Mouse (Mus musculus) forebrain, postnatal 0 days (tissue): Measurements from ENCODE around the gene Alk. TPM values are rescaled to one million over a fixed set of nuclear protein-coding genes. Genes with fewer than 3 reads are reported as not detected.

Experiments
- ATAC-seq: fragments of 200-750 bp; cut with Nextera tagmentation; 2 replicates; pipeline ENCODE4 v1.8.0; 2017; ENCODE audit warnings: mild to moderate bottlenecking, moderate library complexity
- DNase-seq: peaks from one replicate; pipeline ENCODE4 v3.0.0-alpha.2; 2015
- H3K27ac ChIP-seq: fragments of 300-500 bp; sonication (generic); 2 replicates; pipeline ENCODE4 v1.5.1; 2014; ENCODE audit warnings: low read depth, mild to moderate bottlenecking, antibody characterized with exemption, low read length, moderate library complexity, mixed read lengths
- H3K27me3 ChIP-seq: fragments of 300-500 bp; sonication (generic); 2 replicates; pipeline ENCODE4 v1.6.1; 2014; ENCODE audit warnings: mild to moderate bottlenecking, low read length, mixed read lengths; ENCODE audit not compliant: insufficient read depth
- H3K36me3 ChIP-seq: fragments of 300-500 bp; sonication (generic); 2 replicates; pipeline ENCODE4 v1.6.1; 2014; ENCODE audit warnings: mild to moderate bottlenecking, moderate library complexity; ENCODE audit not compliant: insufficient read depth
- H3K4me1 ChIP-seq: fragments of 300-500 bp; sonication (generic); 2 replicates; pipeline ENCODE4 v1.6.1; 2014; ENCODE audit warnings: antibody characterized with exemption; ENCODE audit not compliant: insufficient read depth
- H3K4me2 ChIP-seq: fragments of 300-500 bp; sonication (generic); 2 replicates; pipeline ENCODE4 v1.6.1; 2014; ENCODE audit warnings: low read depth, mild to moderate bottlenecking, moderate library complexity
- H3K4me3 ChIP-seq: fragments of 300-500 bp; sonication (generic); 2 replicates; pipeline ENCODE4 v1.5.1; 2014; ENCODE audit warnings: low read depth, low read length, mixed read lengths
- H3K9ac ChIP-seq: fragments of 300-500 bp; sonication (generic); 2 replicates; pipeline ENCODE4 v1.6.1; 2014; ENCODE audit warnings: mild to moderate bottlenecking
- H3K9me3 ChIP-seq: fragments of 300-500 bp; sonication (generic); 2 replicates; pipeline ENCODE4 v1.6.1; 2016; ENCODE audit warnings: low read length
- CTCF ChIP-seq: sonication (generic); IDR thresholded peaks from 2 replicates; pipeline ENCODE4 v1.5.1; 2016; ENCODE audit warnings: antibody characterized with exemption, control low read depth, low read depth
- WGBS: fragments of 180-500 bp; shearing (Covaris S2); extraction: QIAGEN DNeasy Blood & Tissue Kit; methylation state at CpG from one replicate; pipeline ENCODE4 v1.1.7; 2014; 5-methylcytosine and 5-hydroxymethylcytosine counted together
- polyA plus RNA-seq: library from polyadenylated mRNA; unstranded; fragments of >200 nt; fragmentation: Nextera tagmentation; extraction: Ambion mirVana; gene quantifications from 2 replicates; pipeline ENCODE4 v1.2.1, GENCODE M21; 2015
- total RNA-seq: library from RNA; depleted of rRNA; stranded (reverse); fragments of >200 nt; gene quantifications from 2 replicates; pipeline ENCODE4 v1.2.3, GENCODE M21; 2014

Alk gene
- total and polyA plus RNA-seq, 2 experiments from 2014 or later, result 1.6 to 8.8 TPM

DNA sequence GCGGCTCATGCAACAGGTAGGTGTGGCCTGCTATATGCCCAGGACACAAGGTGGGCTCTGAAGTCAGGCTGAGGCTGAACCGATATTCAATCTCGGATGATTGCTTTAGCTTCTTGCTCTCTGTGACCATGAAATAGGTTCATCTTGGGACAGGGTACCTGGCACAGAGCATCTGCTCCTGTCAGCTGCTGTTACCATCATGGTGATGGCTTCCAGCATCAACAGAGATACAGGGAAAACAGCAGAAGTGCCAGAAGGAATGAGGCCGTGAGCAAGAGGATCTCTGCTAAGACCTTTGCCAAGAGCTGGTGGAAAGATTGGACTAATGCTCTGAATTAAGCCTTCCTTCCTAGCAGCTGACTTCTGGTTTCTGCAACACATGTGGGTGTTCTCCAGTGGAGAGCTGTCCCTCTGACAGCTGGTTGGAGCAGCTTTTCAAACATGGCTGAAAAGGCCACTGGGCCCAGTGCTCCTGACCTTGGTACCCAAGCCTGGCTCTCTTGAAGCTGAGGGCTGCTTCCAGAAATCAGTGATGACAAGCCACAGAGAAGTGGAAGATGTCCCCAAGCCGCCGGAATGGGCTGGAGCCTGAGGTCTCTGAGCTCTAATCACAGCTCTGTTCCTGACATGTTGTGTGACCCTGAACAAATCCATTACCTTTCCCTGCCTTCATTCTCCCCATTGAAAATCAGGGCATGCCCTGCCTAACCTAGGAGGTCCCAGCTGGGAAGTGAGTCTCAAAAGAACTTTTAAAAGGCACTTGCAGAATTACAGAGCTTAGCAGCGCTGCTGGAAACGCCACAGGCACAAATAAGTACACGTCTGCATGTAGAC is 615.5 kb downstream of the Alk start:
- Histone ChIP-seq H3K27ac (no peak overlapping the region), H3K27me3 (no peaks in the 10 kb centered on the region), H3K36me3 (no peaks in the 10 kb centered on the region), H3K4me2 (no peak overlapping the region), H3K9ac (no peak overlapping the region), H3K9me3 (no peaks in the 10 kb centered on the region), H3K4me3 (no peak overlapping the region), H3K4me1 (no peaks in the 10 kb centered on the region)
- DNase-seq (no peak), ATAC-seq (no peak)
- TF ChIP-seq CTCF, result no peak
- WGBS, result 64% methylated on average over 9 of the region's 9 CpGs

DNA sequence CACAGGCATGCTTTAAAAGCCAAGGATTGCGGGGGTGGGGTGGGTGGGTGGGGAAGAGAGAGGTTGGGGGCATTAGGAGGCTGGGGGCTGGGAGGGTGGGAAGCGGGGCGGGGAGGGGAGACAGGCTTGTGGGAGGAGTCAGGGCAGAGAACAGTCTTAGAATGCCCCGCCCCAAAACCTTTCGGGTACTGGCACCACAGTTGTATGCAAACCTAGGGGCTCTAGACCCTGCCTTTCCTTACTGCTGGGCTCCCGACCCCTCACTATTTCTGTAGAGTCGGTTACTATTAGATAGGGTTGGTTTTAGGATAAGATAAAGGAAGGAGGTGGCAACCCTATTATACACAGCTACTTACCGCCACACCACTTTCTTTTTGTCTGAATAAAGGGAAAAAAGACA is 617.4 kb downstream of the Alk start:
- H3K4me1 ChIP-seq, result no peaks in the 10 kb centered on the region
- DNase-seq (no peak), ATAC-seq (no peak)
- no peaks in the 10 kb centered on the region for H3K36me3 ChIP-seq
- H3K27ac ChIP-seq, result no peak overlapping the region
- TF ChIP-seq CTCF, result no peak
- H3K4me2 ChIP-seq, result no peak overlapping the region
- no peaks in the 10 kb centered on the region for H3K9me3 ChIP-seq
- H3K4me3 ChIP-seq, result no peak overlapping the region
- 57% methylated on average over 8 of the region's 8 CpGs for WGBS
- no peak overlapping the region for H3K9ac ChIP-seq
- no peaks in the 10 kb centered on the region for H3K27me3 ChIP-seq

GRCm38 (mm10) chr17:71986456-71986855 is 618.0 kb downstream of the Alk start:
- no peaks in the 10 kb centered on the region for H3K9me3 ChIP-seq
- H3K4me2 ChIP-seq, result no peak overlapping the region
- H3K27me3 ChIP-seq, result no peaks in the 10 kb centered on the region
- WGBS, result 55% methylated on average over 9 of the region's 9 CpGs
- no peak overlapping the region for H3K9ac ChIP-seq
- ATAC-seq (peak; percentile 38), DNase-seq (no peak)
- H3K4me1 ChIP-seq, result no peaks in the 10 kb centered on the region
- no peak for TF ChIP-seq CTCF
- no peak overlapping the region for H3K27ac ChIP-seq
- H3K36me3 ChIP-seq, result no peaks in the 10 kb centered on the region
- no peak overlapping the region for H3K4me3 ChIP-seq

DNA sequence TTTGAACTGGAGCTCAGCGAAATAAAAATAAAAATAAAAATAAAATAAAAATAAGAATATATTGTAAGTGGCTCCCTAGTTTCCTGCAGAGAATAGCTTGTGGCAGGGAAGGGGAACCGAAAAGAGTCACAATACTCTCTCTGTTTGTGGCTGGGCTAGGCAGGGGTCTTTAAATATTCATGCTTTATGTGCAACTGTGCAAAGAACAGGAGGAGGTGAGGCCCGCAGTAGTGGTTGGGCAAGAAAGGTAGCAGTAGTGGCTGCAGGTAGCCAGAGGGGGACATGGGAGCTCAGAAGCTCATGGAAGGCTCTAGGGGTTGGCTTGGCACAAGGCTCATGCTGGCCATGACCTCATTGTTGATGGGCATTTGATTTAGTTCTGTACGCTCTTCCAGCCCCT is 623.2 kb downstream of the Alk start:
- no peaks in the 10 kb centered on the region for H3K4me1 ChIP-seq
- WGBS, result 27% methylated on average over 4 of the region's 4 CpGs

DNA sequence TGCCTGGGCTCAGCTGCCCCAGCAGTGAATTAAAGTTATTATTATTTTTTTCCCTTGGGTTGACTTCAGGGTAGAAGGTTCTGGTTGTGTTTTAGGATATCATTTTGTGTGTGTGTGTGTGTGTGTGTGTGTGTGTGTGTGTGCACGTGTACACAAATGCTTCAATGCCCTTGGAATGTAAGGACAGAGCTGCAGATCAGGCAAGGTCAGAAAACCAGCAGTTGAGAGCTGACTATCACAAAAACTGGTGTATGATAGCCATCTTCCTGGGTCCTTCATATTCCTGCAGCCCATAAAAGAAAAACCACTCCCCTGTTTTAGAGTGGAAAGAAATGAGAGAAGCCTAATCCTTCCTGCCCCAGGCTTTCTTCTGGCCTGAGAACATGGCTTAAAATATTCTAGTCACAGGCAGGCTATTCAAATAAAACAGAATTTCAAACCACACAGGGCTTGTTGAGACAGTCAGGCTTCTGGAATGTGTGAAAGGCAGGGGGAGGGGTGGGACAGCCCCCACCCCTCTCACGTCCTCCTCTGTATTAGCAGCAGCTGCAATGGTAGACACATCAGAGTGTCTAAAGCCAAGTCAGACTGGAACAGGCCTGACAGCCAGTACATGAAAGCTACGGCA is 623.8 kb downstream of the Alk start:
- Histone ChIP-seq H3K4me3 (no peak overlapping the region), H3K36me3 (no peaks in the 10 kb centered on the region), H3K9ac (no peak overlapping the region), H3K4me1 (no peaks in the 10 kb centered on the region), H3K9me3 (no peaks in the 10 kb centered on the region), H3K27me3 (no peaks in the 10 kb centered on the region), H3K27ac (no peak overlapping the region), H3K4me2 (no peak overlapping the region)
- ATAC-seq (peak; percentile 95), DNase-seq (peak; percentile 34)
- 15% methylated on average over 3 of the region's 3 CpGs for WGBS
- TF ChIP-seq CTCF, result no peak

More for the DNA sequence above, 623.2 kb downstream of the Alk start:
- H3K27me3 ChIP-seq, result no peaks in the 10 kb centered on the region
- no peaks in the 10 kb centered on the region for H3K9me3 ChIP-seq
- no peak overlapping the region for H3K4me3 ChIP-seq
- H3K36me3 ChIP-seq, result no peaks in the 10 kb centered on the region
- no peak overlapping the region for H3K4me2 ChIP-seq
- 0 out of 2 replicates have a peak overlapping the region, but pooled peaks have one; percentile 54 for H3K27ac ChIP-seq
- no peak for DNase-seq
- TF ChIP-seq CTCF, result no peak
- H3K9ac ChIP-seq, result no peak overlapping the region
- ATAC-seq, result peak; percentile 40

- no peak for ATAC-seq
- H3K4me3 ChIP-seq, result no peak overlapping the region
- no peak for DNase-seq
- no peaks in the 10 kb centered on the region for H3K4me1 ChIP-seq
- no peak for TF ChIP-seq CTCF
- H3K27ac ChIP-seq, result no peak overlapping the region
- H3K4me2 ChIP-seq, result no peak overlapping the region
- H3K9me3 ChIP-seq, result no peaks in the 10 kb centered on the region
- H3K9ac ChIP-seq, result no peak overlapping the region
- no peaks in the 10 kb centered on the region for H3K36me3 ChIP-seq
- H3K27me3 ChIP-seq, result no peaks in the 10 kb centered on the region
- 94% methylated on average over 8 of the region's 8 CpGs for WGBS
Measured at GRCm38 (mm10) chr17:71979137-71979536, 625.3 kb downstream of the Alk start.

- H3K9ac ChIP-seq, result no peak overlapping the region
- WGBS, result 21% methylated on average over 4 of the region's 4 CpGs
- ATAC-seq (no peak), DNase-seq (no peak)
- H3K9me3 ChIP-seq, result no peaks in the 10 kb centered on the region
- H3K36me3 ChIP-seq, result no peaks in the 10 kb centered on the region
- no peak overlapping the region for H3K27ac ChIP-seq
- no peak overlapping the region for H3K4me2 ChIP-seq
- no peaks in the 10 kb centered on the region for H3K4me1 ChIP-seq
- TF ChIP-seq CTCF, result no peak
- no peaks in the 10 kb centered on the region for H3K27me3 ChIP-seq
- no peak overlapping the region for H3K4me3 ChIP-seq
Measured at GRCm38 (mm10) chr17:71976661-71977060, 627.8 kb downstream of the Alk start.
